Mouse (Mus musculus): Measurements from ENCODE around the gene E130308A19Rik.

DNA sequence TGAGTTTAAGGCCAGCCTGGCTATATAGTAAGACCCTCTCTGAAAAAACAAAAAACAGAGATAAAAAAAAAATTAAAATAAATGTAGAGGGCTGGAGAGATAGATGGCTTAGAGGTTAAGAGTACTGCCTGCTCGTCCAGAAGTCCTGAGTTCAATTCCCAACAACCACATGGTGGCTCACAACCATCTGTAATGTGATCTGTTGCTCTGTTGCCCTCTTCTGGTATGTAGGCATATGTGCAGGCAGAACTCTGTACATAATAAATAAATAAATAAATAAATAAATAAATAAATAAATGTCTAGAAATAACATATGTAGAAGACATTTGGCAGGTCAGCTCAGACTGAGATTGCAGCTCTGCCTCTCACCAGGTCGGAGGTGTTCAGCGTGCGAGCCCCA is 23.3 kb upstream of the E130308A19Rik start:
- TF ChIP-seq EP300 (IDR thresholded peaks at IDR 0.05; ENCODE audit: low read depth) (no peak), CTCF (IDR thresholded peaks at IDR 0.05; ENCODE audit: low read depth) (peak; percentile 39)

Measured in heart, postnatal 0 days (tissue).